Mouse (Mus musculus) midbrain, embryonic 16.5 days (tissue): ENCODE measurements around the gene Tmod3. TPM values are rescaled to one million over a fixed set of nuclear protein-coding genes. Genes with fewer than 3 reads are reported as not detected.

Source experiments
- ATAC-seq: fragments of 200-750 bp; cut with Nextera tagmentation; 2 replicates; pipeline ENCODE4 v1.8.0; 2017; ENCODE audit warnings: moderate TSS enrichment
- H3K27ac ChIP-seq: fragments of 300-500 bp; sonication (generic); 2 replicates; pipeline ENCODE4 v1.5.1; 2014; ENCODE audit warnings: mild to moderate bottlenecking, low read length, mixed read lengths
- H3K27me3 ChIP-seq: fragments of 300-500 bp; sonication (generic); 2 replicates; pipeline ENCODE4 v1.6.1; 2014; ENCODE audit warnings: low read depth, low read length, mixed read lengths; ENCODE audit not compliant: control insufficient read depth, insufficient read depth
- H3K36me3 ChIP-seq: fragments of 300-500 bp; sonication (generic); 2 replicates; pipeline ENCODE4 v1.6.1; 2014; ENCODE audit warnings: mild to moderate bottlenecking, low read length, moderate library complexity, mixed read lengths; ENCODE audit not compliant: control insufficient read depth, insufficient read depth
- H3K4me1 ChIP-seq: fragments of 300-500 bp; sonication (generic); 2 replicates; pipeline ENCODE4 v1.6.1; 2014; ENCODE audit warnings: mild to moderate bottlenecking, low read length, mixed read lengths; ENCODE audit not compliant: control insufficient read depth, insufficient read depth
- H3K4me2 ChIP-seq: fragments of 300-500 bp; sonication (generic); 2 replicates; pipeline ENCODE4 v1.6.1; 2014; ENCODE audit warnings: mild to moderate bottlenecking, low read length, mixed read lengths
- H3K4me3 ChIP-seq: fragments of 300-500 bp; sonication (generic); 2 replicates; pipeline ENCODE4 v1.5.1; 2014; ENCODE audit warnings: low read depth, mild to moderate bottlenecking, low read length, moderate library complexity, mixed read lengths
- H3K9ac ChIP-seq: fragments of 300-500 bp; sonication (generic); 2 replicates; pipeline ENCODE4 v1.6.1; 2014; ENCODE audit warnings: low read depth, low read length, mixed read lengths
- H3K9me3 ChIP-seq: fragments of 300-500 bp; sonication (generic); replicated peaks from 2 replicates; pipeline ENCODE4 v1.6.1; 2014; ENCODE audit warnings: mild to moderate bottlenecking, low read length, mixed read lengths; ENCODE audit not compliant: control insufficient read depth, poor library complexity, severe bottlenecking
- WGBS: fragments of 180-500 bp; shearing (Covaris S2); extraction: QIAGEN DNeasy Blood & Tissue Kit; methylation state at CpG from one replicate; pipeline ENCODE4 v1.1.7; 2014; 5-methylcytosine and 5-hydroxymethylcytosine counted together
- polyA plus RNA-seq: library from polyadenylated mRNA; unstranded; fragments of >200 nt; fragmentation: Nextera tagmentation; extraction: Ambion mirVana; gene quantifications from 2 replicates; pipeline ENCODE4 v1.2.1, GENCODE M21; 2015

Tmod3 gene
- polyA plus RNA-seq, 1 experiment from 2014 or later, result 78.0 TPM

DNA sequence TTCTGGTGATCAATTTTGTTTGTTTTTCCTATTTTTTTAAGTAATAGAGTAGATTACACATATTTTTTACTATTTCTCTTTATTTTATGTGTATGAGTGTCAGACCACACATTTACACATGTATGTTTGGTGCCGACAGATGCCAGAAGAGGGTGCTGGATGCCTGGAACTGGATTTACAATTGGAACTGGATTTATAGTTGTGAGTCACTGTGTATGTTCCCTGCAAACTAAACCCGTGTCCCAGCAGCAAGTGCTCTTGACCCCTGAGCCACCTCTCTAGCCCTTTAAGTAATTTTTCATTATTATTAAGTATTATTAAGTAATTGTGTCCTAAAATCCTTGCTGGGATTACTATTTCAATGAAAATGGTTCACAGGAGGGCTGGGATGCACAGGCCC, 37.2 kb downstream of the Tmod3 start:
- no peak overlapping the region for H3K4me3 ChIP-seq
- no peak overlapping the region for H3K9ac ChIP-seq
- no peak for ATAC-seq
- WGBS, result 78% methylated on average over 2 of the region's 2 CpGs
- H3K4me1 ChIP-seq, result no peaks in the 10 kb centered on the region
- H3K9me3 ChIP-seq, result no peaks in the 10 kb centered on the region
- H3K4me2 ChIP-seq, result no peak overlapping the region
- no peak overlapping the region for H3K27ac ChIP-seq
- H3K27me3 ChIP-seq, result no peaks in the 10 kb centered on the region
- peaks cover 2% of the 10 kb centered on the region; the same call in 1 of the 2 replicates for H3K36me3 ChIP-seq

- H3K36me3 ChIP-seq, result peaks cover 2% of the 10 kb centered on the region; the same call in 1 of the 2 replicates
- 0 out of 2 replicates have a peak, but pooled peaks have one; percentile 66 for ATAC-seq
- no peak overlapping the region for H3K4me3 ChIP-seq
- no peaks in the 10 kb centered on the region for H3K9me3 ChIP-seq
- H3K4me1 ChIP-seq, result no peaks in the 10 kb centered on the region
- H3K9ac ChIP-seq, result no peak overlapping the region
- 48% methylated on average over 4 of the region's 4 CpGs for WGBS
- H3K27me3 ChIP-seq, result no peaks in the 10 kb centered on the region
- no peak overlapping the region for H3K4me2 ChIP-seq
- H3K27ac ChIP-seq, result no peak overlapping the region
These were observed 37.7 kb downstream of the Tmod3 start for GRCm38 (mm10) chr9:75521788-75522187.

GRCm38 (mm10) chr9:75520940-75521339, 38.5 kb downstream of the Tmod3 start:
- no peak overlapping the region for H3K9ac ChIP-seq
- no peaks in the 10 kb centered on the region for H3K27me3 ChIP-seq
- no peaks in the 10 kb centered on the region for H3K4me1 ChIP-seq
- ATAC-seq, result no peak
- H3K4me3 ChIP-seq, result no peak overlapping the region
- H3K27ac ChIP-seq, result no peak overlapping the region
- H3K9me3 ChIP-seq, result no peaks in the 10 kb centered on the region
- peaks cover 2% of the 10 kb centered on the region; the same call in 1 of the 2 replicates for H3K36me3 ChIP-seq
- no peak overlapping the region for H3K4me2 ChIP-seq
- 92% methylated on average over 8 of the region's 8 CpGs for WGBS

GRCm38 (mm10) chr9:75517751-75518150, 41.7 kb downstream of the Tmod3 start:
- Histone ChIP-seq H3K4me2 (no peak overlapping the region), H3K4me3 (no peak overlapping the region), H3K9ac (no peak overlapping the region), H3K27ac (no peak overlapping the region), H3K36me3 (peaks cover 2% of the 10 kb centered on the region), H3K9me3 (no peaks in the 10 kb centered on the region), H3K27me3 (no peaks in the 10 kb centered on the region), H3K4me1 (no peaks in the 10 kb centered on the region)
- WGBS, result 71% methylated on average over 3 of the region's 3 CpGs
- ATAC-seq, result no peak

DNA sequence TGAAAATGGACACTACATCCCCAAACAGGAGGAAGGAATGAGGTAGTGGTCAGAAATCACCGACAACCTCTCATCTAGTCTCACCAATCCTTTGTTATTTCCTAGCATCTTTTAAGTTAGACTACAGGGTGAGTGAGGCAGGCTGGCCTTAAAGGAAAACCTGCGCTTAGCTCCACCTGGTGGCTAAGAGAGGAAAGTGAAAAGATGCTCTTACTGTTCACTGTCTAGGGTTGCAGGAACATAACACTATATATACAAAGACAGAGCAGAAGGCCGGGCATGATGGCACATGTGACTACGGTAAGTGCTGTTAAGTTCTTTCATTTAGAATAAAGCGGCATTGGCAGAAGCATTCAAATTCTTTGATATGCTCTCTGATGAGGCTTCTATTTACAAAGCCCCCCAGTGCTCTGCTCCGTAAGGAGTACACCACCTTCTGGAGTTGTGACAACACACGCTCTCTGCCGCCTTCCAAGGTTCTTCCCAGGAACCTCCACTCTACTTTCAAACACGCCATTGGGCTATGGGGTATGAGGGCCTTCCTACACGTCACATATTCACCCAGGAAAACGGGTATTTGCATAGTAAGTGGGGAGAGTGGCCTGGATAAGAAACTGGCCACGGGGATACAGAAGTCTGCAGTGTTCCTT, 43.9 kb downstream of the Tmod3 start:
- Histone ChIP-seq H3K36me3 (no peaks in the 10 kb centered on the region; the same call in 1 of the 2 replicates), H3K4me3 (no peak overlapping the region), H3K4me2 (no peak overlapping the region), H3K27ac (no peak overlapping the region), H3K27me3 (no peaks in the 10 kb centered on the region), H3K9me3 (no peaks in the 10 kb centered on the region), H3K4me1 (no peaks in the 10 kb centered on the region), H3K9ac (no peak overlapping the region)
- ATAC-seq, result peak; percentile 89
- 62% methylated on average over 12 of the region's 12 CpGs for WGBS

- Histone ChIP-seq H3K4me3 (no peak overlapping the region), H3K4me1 (no peaks in the 10 kb centered on the region), H3K27ac (no peak overlapping the region), H3K9ac (no peak overlapping the region), H3K27me3 (no peaks in the 10 kb centered on the region), H3K36me3 (peaks cover 18% of the 10 kb centered on the region), H3K9me3 (no peaks in the 10 kb centered on the region), H3K4me2 (no peak overlapping the region)
- ATAC-seq, result no peak
- 73% methylated on average over 8 of the region's 8 CpGs for WGBS
These were observed 48.1 kb downstream of the Tmod3 start for GRCm38 (mm10) chr9:75511236-75511939.

- H3K27me3 ChIP-seq, result no peaks in the 10 kb centered on the region
These were observed 55.1 kb downstream of the Tmod3 start for GRCm38 (mm10) chr9:75504311-75504710.

GRCm38 (mm10) chr9:75498571-75498970, 60.9 kb downstream of the Tmod3 start:
- Histone ChIP-seq H3K27ac (no peak overlapping the region), H3K4me1 (no peaks in the 10 kb centered on the region), H3K4me2 (no peak overlapping the region), H3K9ac (no peak overlapping the region), H3K4me3 (no peak overlapping the region), H3K27me3 (no peaks in the 10 kb centered on the region), H3K9me3 (no peaks in the 10 kb centered on the region), H3K36me3 (peaks cover 20% of the 10 kb centered on the region)
- ATAC-seq, result no peak
- 93% methylated on average over 7 of the region's 7 CpGs for WGBS

More at GRCm38 (mm10) chr9:75504311-75504710, 55.1 kb downstream of the Tmod3 start:
- Histone ChIP-seq H3K4me1 (no peaks in the 10 kb centered on the region), H3K9ac (no peak overlapping the region), H3K4me2 (no peak overlapping the region), H3K9me3 (no peaks in the 10 kb centered on the region), H3K36me3 (peaks cover 34% of the 10 kb centered on the region), H3K27ac (no peak overlapping the region), H3K4me3 (no peak overlapping the region)
- no peak for ATAC-seq
- 97% methylated on average over 6 of the region's 6 CpGs for WGBS

DNA sequence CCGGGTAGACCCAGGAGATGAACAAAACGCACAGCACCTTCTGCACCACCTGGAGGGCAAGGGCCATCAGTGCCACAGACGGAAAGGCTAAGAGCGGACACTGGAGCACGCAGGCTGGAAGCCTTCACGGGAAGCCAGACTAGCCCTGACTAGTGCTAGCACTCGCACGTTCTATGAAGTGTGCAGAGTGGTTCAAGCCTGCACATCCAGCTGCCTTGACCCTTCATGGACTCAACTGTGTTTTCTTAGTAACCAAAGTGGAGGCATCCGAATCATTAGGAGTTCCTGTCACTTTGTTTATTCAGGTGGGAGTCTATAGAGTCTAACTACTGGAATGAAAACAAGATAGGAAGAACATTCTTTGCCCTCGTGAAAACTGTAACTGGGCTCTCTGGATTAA, 63.5 kb downstream of the Tmod3 start:
- H3K27me3 ChIP-seq, result no peaks in the 10 kb centered on the region
- no peak overlapping the region for H3K27ac ChIP-seq
- no peak overlapping the region for H3K4me2 ChIP-seq
- 87% methylated on average over 10 of the region's 10 CpGs for WGBS
- ATAC-seq, result no peak
- no peak overlapping the region for H3K4me3 ChIP-seq
- no peaks in the 10 kb centered on the region for H3K9me3 ChIP-seq
- H3K4me1 ChIP-seq, result no peaks in the 10 kb centered on the region
- no peak overlapping the region for H3K9ac ChIP-seq
- H3K36me3 ChIP-seq, result peaks cover 10% of the 10 kb centered on the region
